Mouse (Mus musculus): Measurements from ENCODE around the gene Src. TPM values are rescaled to one million over a fixed set of nuclear protein-coding genes. Genes with fewer than 3 reads are reported as not detected.

Gene Src
- polyA plus RNA-seq, 1 experiment from 2014 or later: 2.0 TPM

DNA sequence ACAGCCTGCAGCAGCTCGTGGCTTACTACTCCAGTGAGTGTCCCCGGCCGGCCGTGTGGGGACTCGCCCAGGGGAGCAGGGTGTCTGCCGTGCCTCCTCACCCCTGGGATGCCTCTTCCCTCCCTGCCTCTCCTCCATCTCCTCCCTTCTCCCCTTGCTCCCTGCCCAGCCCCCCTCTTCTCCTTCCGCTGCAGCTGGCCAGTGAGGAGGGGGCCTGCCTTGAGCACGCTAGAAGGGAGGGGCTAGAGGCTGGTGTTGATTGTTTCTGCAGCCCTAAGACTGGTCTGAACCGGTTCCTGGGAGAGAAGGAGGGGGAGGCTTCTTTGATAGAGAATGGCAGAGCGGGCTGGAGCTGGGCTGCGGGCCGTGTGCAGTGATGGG, 46.5 kb downstream of the Src start:
- DNase-seq (no peak), ATAC-seq (ENCODE audit: low read depth) (peak; percentile 38; the same call in 1 of the 2 replicates)
- no peaks in the 10 kb centered on the region for H3K27me3 ChIP-seq
- peaks cover 17% of the 10 kb centered on the region for H3K4me1 ChIP-seq (replicated peaks)
- no peak overlapping the region for H3K4me2 ChIP-seq
- WGBS (ENCODE audit: insufficient replicate concordance): 35% methylated on average over 12 of the region's 12 CpGs
- no peak overlapping the region for H3K9ac ChIP-seq
- no peak overlapping the region for H3K27ac ChIP-seq
- H3K9me3 ChIP-seq (replicated peaks): no peaks in the 10 kb centered on the region
- no peak overlapping the region for H3K4me3 ChIP-seq (replicated peaks)
- no peaks in the 10 kb centered on the region for H3K36me3 ChIP-seq

DNA sequence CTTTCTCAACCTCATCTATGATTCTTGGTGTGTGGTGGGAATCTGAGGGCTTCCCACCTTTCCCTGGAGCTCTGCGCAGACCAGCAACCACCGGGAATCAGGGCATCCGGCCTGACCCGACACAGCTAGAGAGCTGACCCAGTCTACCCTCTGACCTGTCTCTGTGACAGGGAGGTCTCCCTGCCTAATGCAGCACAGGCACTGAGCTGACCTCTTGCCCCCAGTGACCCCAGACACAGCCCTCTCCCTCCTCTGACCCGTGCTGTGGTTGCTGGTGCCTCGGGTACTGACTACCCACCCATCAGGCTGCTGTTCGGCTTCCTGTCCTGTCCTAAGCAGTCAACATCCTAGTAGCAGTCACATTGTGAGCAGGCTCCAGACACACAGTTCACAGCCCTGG, 48.6 kb downstream of the Src start:
- Histone ChIP-seq H3K4me1 (replicated peaks) (peaks cover 17% of the 10 kb centered on the region), H3K9me3 (replicated peaks) (no peaks in the 10 kb centered on the region), H3K9ac (no peak overlapping the region), H3K4me2 (no peak overlapping the region), H3K27ac (no peak overlapping the region), H3K27me3 (no peaks in the 10 kb centered on the region), H3K4me3 (replicated peaks) (no peak overlapping the region), H3K36me3 (no peaks in the 10 kb centered on the region)
- DNase-seq (no peak), ATAC-seq (ENCODE audit: low read depth) (0 out of 2 replicates have a peak, but pooled peaks have one; percentile 21)
- 65% methylated on average over 7 of the region's 7 CpGs for WGBS (ENCODE audit: insufficient replicate concordance)

DNA sequence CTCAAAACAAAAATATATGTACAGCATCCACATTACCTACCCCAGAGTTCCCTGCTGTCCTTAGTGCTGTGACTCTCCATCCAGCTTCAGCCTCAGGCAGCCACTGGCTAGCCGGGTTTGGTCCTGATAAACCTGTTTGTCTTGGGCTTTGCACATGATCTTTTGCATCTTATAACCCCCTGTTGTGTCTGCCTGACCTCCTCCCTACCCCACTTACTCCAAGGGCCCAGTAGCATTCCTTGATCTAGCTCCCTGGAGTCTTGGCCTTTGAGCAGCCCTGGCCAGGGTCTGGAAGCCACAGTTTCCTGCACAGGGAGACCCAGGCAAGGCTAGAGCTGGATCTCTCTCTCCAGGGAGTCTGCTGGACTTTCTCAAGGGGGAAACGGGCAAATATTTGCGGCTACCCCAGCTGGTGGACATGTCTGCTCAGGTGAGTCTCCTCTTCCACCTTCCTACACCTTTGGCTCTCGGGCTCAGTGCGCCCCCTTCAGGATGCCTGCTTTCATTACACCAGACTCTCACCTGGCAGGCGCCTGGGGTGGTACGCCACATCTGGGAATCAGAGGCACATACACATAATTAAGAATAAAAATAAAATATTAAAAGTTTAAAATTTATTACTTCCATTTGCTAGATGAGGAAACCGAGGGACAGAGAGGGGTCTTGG, 50.0 kb downstream of the Src start:
- no peak overlapping the region for H3K27ac ChIP-seq
- WGBS (ENCODE audit: insufficient replicate concordance): 53% methylated on average over 8 of the region's 8 CpGs
- no peaks in the 10 kb centered on the region for H3K36me3 ChIP-seq
- no peak overlapping the region for H3K4me2 ChIP-seq
- H3K4me3 ChIP-seq (replicated peaks): no peak overlapping the region
- no peaks in the 10 kb centered on the region for H3K9me3 ChIP-seq (replicated peaks)
- H3K27me3 ChIP-seq: no peaks in the 10 kb centered on the region
- ATAC-seq (ENCODE audit: low read depth): no peak
- H3K4me1 ChIP-seq (replicated peaks): peaks cover 7% of the 10 kb centered on the region
- H3K9ac ChIP-seq: no peak overlapping the region
- DNase-seq: no peak

DNA sequence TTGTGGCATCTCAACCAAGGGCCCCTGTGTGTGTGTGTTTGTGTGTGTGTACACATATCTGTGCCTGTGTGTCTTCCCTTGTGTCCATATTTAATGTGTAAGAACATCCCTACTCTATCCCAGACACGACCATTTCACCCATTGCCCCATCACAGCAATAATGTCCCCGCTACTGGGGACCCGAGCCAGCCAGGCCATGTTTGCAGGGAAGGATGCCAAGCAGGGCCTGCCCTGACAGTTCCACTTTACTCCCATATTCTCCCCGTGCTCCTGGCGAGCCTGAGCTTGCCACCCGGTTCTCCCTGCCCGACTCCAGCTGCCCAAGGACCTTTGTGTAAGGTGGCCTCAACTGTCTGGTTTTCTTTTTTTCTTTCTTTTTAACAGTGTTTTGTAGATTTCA, 53.0 kb downstream of the Src start:
- H3K27ac ChIP-seq: peak overlapping the region; percentile 3; the same call in 1 of the 2 replicates
- 0 out of 2 replicates have a peak, but pooled peaks cover 3% of the 10 kb centered on the region for H3K4me1 ChIP-seq (replicated peaks)
- H3K9me3 ChIP-seq (replicated peaks): no peaks in the 10 kb centered on the region
- 61% methylated on average over 7 of the region's 7 CpGs for WGBS (ENCODE audit: insufficient replicate concordance)
- H3K27me3 ChIP-seq: no peaks in the 10 kb centered on the region
- H3K9ac ChIP-seq: no peak overlapping the region
- no peak overlapping the region for H3K4me2 ChIP-seq
- H3K36me3 ChIP-seq: no peaks in the 10 kb centered on the region
- H3K4me3 ChIP-seq (replicated peaks): no peak overlapping the region
- ATAC-seq (ENCODE audit: low read depth) (no peak), DNase-seq (no peak)

DNA sequence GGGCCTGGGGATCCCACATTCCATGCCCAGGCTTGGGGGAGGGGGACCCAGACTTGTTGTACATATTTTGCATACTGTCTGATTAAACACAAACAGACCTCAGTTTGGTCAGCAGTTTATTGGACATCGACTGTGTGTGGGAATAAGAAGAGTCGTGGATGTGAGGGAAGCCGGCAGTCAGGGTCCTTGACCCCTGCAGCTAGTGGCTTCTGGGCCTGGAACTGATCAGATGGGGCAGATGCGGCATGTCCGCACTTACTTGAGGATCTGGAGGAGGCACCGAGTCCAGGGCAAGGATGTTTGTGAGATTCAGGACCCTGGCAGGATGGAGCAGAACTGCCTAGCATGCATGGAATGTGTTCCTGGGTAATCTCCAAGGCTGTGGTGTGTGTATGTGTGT, 53.5 kb downstream of the Src start:
- H3K9ac ChIP-seq: no peak overlapping the region
- WGBS (ENCODE audit: insufficient replicate concordance): 65% methylated on average over 6 of the region's 6 CpGs
- H3K27me3 ChIP-seq: no peaks in the 10 kb centered on the region
- DNase-seq (no peak), ATAC-seq (ENCODE audit: low read depth) (no peak)
- H3K4me1 ChIP-seq (replicated peaks): 0 out of 2 replicates have a peak, but pooled peaks cover 3% of the 10 kb centered on the region
- H3K9me3 ChIP-seq (replicated peaks): no peaks in the 10 kb centered on the region
- peak overlapping the region; percentile 3; the same call in 1 of the 2 replicates for H3K27ac ChIP-seq
- no peak overlapping the region for H3K4me3 ChIP-seq (replicated peaks)
- no peaks in the 10 kb centered on the region for H3K36me3 ChIP-seq
- H3K4me2 ChIP-seq: no peak overlapping the region

DNA sequence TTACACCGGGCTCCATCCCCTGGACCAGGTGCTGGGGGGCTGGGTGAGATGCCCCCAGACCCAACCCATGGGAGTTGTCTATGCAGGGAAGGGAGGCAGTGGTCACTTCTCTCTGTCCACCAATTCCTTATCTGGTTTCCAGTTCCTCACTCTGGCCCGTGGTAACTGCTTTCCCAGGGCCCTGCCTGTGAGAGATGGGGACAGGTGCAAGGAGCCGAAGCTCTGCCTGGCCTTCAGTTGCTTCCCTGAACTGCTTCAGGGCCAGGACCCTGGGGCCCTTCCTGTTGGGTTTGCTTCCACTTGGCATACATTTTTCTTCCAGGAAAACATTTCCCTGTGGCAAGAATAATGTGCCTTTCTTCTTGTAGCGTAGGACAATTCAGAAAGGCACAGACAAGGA, 54.2 kb downstream of the Src start:
- Histone ChIP-seq H3K27me3 (no peaks in the 10 kb centered on the region), H3K9me3 (replicated peaks) (no peaks in the 10 kb centered on the region), H3K9ac (no peak overlapping the region), H3K36me3 (no peaks in the 10 kb centered on the region), H3K27ac (no peak overlapping the region), H3K4me3 (replicated peaks) (no peak overlapping the region), H3K4me1 (replicated peaks) (0 out of 2 replicates have a peak, but pooled peaks cover 3% of the 10 kb centered on the region), H3K4me2 (no peak overlapping the region)
- ATAC-seq (ENCODE audit: low read depth): no peak
- no peak for DNase-seq
- 43% methylated on average over 4 of the region's 4 CpGs for WGBS (ENCODE audit: insufficient replicate concordance)

DNA sequence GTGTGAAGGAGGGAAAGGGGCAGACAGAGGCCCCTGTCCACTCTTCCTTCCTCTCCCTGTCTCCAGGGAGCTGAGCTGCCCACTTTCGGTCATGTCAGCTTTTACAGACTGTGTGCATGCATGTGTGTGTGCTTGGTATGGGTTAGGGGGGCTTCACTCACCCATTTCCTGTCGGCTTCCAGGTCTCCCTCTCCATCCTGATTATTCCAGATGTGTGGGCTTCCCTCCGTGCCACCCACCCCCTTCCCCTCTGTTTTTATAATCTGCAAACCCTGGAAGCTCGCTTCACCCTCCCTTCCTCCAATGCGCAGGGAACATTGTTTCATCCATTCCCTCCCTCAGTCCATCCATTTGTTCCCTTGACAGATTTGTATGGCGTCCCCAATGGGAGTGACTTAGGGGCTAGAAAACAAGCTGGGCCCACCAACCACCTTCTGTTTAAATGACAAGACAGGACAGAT, 56.1 kb downstream of the Src start:
- Histone ChIP-seq H3K27me3 (no peaks in the 10 kb centered on the region), H3K9me3 (replicated peaks) (no peaks in the 10 kb centered on the region), H3K27ac (no peak overlapping the region), H3K9ac (no peak overlapping the region), H3K36me3 (no peaks in the 10 kb centered on the region), H3K4me2 (no peak overlapping the region), H3K4me3 (replicated peaks) (no peak overlapping the region), H3K4me1 (replicated peaks) (0 out of 2 replicates have a peak, but pooled peaks cover 3% of the 10 kb centered on the region)
- DNase-seq: no peak
- WGBS (ENCODE audit: insufficient replicate concordance): 30% methylated on average over 6 of the region's 6 CpGs
- no peak for ATAC-seq (ENCODE audit: low read depth)

DNA sequence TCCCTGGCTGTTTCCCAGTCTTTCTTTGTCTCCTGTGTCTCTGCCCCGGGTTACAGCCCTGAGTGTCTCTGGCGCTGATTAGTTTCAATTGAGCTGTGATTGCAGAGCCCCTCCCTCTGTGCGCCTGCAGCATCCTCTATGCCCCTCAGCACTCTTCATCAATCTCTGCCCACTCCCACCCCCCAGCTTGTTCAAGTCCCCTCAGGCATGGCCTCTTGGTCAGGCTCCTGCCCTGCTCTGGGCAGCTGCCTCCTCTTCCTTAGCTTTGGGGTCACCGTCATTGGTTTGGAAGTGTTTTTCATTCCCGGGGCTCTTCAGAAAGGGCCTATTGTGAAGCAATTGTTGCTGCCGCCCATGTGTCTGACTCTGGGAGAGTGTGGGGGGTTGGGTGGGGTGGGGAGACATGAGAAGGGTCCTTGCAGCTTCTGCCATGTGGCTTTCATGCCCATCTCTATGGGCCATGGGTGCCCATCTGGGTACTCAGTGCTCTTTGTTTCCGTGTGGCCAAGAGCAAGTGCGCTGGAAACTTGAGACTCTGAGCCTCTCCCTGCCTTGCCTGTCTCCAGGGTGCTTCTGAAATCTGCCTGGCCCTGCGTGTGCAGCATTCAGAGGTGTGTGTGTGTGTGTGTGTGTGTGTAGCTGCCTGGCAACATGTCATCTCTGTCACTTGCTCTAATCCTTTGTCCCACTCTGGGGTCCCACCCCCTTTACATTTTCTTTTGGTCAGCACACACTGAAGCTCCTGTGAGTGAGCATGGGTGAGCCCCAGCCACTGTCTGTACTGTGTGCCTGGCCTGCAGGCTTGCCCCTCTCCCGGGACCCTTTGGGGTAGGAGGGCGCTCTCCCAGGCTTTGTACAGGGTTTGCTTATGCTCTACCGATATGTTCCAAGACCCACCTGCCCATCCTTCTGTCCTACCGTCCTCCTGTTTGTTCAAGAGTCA, 57.5 kb downstream of the Src start:
- Histone ChIP-seq H3K27me3 (no peaks in the 10 kb centered on the region), H3K36me3 (no peaks in the 10 kb centered on the region), H3K4me2 (no peak overlapping the region), H3K4me3 (replicated peaks) (no peak overlapping the region), H3K4me1 (replicated peaks) (0 out of 2 replicates have a peak, but pooled peaks cover 3% of the 10 kb centered on the region), H3K9ac (no peak overlapping the region), H3K9me3 (replicated peaks) (no peaks in the 10 kb centered on the region), H3K27ac (no peak overlapping the region)
- WGBS (ENCODE audit: insufficient replicate concordance): 48% methylated on average over 13 of the region's 13 CpGs
- ATAC-seq (ENCODE audit: low read depth): no peak
- no peak for DNase-seq

DNA sequence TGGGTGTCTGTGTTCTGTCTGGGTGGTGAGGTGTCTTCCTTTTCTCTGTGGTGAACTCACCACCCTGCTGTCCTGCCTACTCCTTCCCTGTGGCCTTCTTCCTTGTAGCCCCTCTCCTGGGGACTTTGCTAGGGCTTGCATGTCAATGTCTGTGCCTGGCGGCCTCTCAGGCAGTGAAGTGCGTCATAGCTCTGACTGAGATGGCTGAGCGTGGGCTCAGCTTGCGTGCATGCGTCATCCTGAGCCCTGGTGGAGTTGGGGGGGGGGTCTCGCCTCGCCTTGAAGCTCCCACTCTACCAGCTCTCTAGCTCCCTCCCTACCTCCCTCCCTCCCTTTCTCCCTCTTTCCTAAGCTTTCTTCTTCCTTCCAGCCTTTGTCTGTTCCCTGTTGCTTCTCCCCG, 60.4 kb downstream of the Src start:
- WGBS (ENCODE audit: insufficient replicate concordance): 60% methylated on average over 8 of the region's 8 CpGs
- H3K27me3 ChIP-seq: no peaks in the 10 kb centered on the region

DNA sequence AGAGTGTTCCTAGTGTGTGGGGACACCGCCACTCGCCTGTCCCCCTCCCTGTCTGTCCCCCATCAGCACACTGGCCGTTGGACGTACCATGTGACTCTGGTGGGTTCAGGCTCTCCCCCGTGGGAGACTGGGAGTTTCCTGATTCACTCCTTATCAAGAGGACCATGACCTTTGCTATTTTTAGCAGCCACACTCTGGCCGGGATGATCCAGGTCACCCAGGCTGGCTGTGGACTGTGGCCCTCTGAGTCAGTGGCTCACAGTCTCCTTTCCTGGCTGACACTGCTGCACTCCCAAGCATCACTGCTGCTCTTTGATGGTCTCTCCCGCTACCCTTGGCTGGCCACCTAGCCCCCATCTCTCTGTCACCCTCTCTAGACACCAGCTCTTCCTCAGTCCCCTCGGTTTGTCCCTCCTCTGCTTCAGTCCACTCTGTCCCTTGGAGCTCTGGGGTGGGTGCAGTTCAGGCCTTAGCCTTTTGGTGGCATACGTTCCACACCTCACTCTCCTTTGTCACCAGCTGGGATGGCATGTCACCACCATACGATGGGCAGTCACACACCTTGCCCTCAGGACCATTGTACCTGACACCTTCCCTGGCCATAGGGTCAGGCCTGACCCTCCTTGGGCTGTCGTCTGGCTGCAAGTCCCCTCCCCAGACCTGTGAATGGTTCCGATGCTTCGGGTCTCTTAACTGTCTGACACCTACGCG, 61.8 kb downstream of the Src start:
- no peaks in the 10 kb centered on the region; the same call in 1 of the 2 replicates for H3K27me3 ChIP-seq
- peak; percentile 56 for ATAC-seq (ENCODE audit: low read depth)
- H3K4me2 ChIP-seq: no peak overlapping the region
- no peaks in the 10 kb centered on the region for H3K36me3 ChIP-seq
- H3K9me3 ChIP-seq (replicated peaks): no peaks in the 10 kb centered on the region
- 32% methylated on average over 15 of the region's 15 CpGs for WGBS (ENCODE audit: insufficient replicate concordance)
- DNase-seq: no peak
- H3K4me1 ChIP-seq (replicated peaks): no peaks in the 10 kb centered on the region
- no peak overlapping the region for H3K27ac ChIP-seq
- no peak overlapping the region for H3K9ac ChIP-seq
- H3K4me3 ChIP-seq (replicated peaks): no peak overlapping the region

More for the DNA sequence above, 60.4 kb downstream of the Src start:
- no peaks in the 10 kb centered on the region for H3K36me3 ChIP-seq
- no peak overlapping the region for H3K9ac ChIP-seq
- no peak overlapping the region for H3K27ac ChIP-seq
- ATAC-seq (ENCODE audit: low read depth): no peak
- H3K4me2 ChIP-seq: no peak overlapping the region
- no peak overlapping the region for H3K4me3 ChIP-seq (replicated peaks)
- H3K4me1 ChIP-seq (replicated peaks): no peaks in the 10 kb centered on the region
- H3K9me3 ChIP-seq (replicated peaks): no peaks in the 10 kb centered on the region
- DNase-seq: no peak

DNA sequence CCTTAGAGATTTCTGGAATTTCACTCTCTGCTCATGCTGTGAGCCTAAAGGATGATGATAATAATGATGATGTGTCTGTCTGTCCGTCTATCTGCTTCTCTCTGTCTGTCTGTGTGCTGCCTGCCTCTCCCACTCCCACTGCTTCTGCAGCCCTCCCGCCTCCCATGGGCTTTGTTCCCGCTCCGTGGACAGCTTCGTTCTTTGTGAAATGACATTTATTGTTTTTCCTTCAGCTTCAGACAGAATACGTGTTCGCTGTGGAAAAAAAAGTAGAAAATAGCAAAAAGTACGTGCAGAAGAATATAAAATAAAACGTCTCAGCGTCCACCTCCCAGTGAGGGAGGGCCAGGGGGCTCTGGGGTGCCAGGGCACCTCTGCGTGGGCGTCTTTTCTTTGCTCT, 64.5 kb downstream of the Src start:
- H3K4me1 ChIP-seq (replicated peaks): no peaks in the 10 kb centered on the region
- no peak overlapping the region for H3K4me3 ChIP-seq (replicated peaks)
- no peak overlapping the region for H3K27ac ChIP-seq
- no peaks in the 10 kb centered on the region; the same call in 1 of the 2 replicates for H3K27me3 ChIP-seq
- DNase-seq (no peak), ATAC-seq (ENCODE audit: low read depth) (no peak)
- no peak overlapping the region for H3K9ac ChIP-seq
- no peaks in the 10 kb centered on the region for H3K36me3 ChIP-seq
- H3K9me3 ChIP-seq (replicated peaks): no peaks in the 10 kb centered on the region
- no peak overlapping the region for H3K4me2 ChIP-seq
- 58% methylated on average over 12 of the region's 12 CpGs for WGBS (ENCODE audit: insufficient replicate concordance)
